Mouse (Mus musculus): Measurements from ENCODE around the gene Agps. TPM values are rescaled to one million over a fixed set of nuclear protein-coding genes. Genes with fewer than 3 reads are reported as not detected.
"Not testable (repeated sequence)": the region's sequence is repeated elsewhere in the genome, so short reads cannot be mapped to it uniquely, and the experiment has no call there.

Agps gene
- total RNA-seq, 2 experiments from 2014 or later: 28.4 to 34.1 TPM

DNA sequence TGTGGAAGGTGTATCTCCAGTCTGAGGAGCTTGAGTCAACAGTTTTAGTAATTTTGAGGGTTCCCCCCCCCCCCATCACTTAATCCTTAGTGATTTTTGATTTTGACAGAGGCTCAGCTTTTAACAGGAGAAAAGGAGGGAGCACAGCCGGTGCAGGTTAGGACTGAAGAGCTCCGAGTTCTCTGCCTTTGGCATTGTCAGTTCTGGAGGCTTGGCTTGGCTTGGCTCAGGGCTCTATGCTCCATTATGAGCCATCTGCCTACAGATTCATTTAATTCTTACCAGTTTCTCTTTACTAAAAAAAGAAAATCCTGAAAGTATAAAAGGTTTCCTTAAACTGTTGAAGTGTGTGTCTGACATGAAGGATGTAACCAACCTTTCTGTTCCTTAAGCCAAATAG lies 97.2 kb downstream of the Agps start:
- no peak for DNase-seq (ENCODE audit: low spot score in 2 of 2)

DNA sequence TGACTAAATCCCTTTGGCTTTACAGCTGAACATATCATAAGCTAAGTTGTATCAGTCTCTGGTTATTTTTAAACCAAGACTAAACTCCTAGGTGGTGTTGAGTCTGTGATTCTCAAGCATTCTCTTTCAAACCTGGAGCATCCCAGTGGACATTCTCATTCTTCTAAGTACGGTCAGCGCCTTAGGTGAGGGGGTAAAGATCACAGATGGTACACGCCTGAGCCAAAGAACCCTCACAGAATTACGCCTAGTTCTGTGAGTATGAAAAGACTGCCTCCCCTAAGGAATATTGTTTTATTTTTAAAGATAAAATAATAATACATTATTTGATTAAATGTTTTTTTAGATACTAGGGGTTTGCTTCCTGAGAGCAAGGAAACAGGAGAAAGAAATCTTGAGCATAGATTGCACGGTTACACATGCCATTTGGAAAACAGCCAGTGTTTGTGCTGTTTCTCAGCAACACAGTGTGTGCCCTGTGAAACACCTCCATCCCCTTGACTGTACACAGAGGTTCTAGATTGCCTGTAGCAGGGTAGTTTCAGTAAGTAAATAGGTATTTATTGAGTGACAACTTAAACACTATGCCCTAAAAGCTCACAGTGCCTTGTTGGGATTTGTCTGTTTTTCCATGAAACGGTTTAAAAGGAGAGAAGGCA lies 97.9 kb downstream of the Agps start:
- no peak for DNase-seq (ENCODE audit: low spot score in 2 of 2)

DNA sequence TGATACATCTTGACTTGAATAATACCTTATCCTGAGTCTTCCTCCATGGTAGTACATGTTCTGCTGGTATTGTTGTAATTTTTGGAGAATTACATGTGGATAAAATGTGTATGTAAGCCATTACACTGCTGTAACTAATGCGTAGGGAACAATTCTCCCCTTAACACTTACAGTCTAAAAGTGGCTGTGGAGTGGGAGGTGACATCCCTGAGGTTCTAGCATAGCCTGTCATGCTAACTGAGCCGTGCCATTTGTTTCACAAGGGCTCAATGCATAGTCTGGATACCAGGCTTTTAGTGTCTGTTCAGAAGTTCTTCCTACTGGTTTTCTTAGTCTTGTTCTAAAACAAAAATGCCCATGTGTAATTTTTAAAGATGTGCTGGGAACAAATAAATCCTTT lies 99.0 kb downstream of the Agps start:
- no peak for DNase-seq (ENCODE audit: low spot score in 2 of 2)

DNA sequence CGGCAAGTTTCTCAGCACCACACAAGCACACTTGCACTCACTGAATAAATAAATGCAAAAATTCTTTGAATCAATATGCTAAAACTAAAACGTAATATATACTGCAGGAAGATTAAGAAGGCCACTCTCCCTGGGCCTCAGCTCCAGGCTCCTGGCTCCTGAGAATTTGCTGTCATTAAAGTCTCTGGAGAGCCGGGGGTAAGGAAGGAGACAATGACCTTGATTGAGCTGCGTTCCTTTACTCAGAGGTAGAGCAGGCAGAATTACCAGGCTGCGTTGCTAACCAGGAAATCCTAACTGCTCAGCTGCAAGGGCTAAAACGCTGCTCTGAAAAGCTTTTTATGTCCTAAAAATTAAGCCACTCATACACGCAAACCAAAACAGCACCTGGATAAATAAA lies 101.6 kb downstream of the Agps start:
- DNase-seq (ENCODE audit: low spot score in 2 of 2): no peak

DNA sequence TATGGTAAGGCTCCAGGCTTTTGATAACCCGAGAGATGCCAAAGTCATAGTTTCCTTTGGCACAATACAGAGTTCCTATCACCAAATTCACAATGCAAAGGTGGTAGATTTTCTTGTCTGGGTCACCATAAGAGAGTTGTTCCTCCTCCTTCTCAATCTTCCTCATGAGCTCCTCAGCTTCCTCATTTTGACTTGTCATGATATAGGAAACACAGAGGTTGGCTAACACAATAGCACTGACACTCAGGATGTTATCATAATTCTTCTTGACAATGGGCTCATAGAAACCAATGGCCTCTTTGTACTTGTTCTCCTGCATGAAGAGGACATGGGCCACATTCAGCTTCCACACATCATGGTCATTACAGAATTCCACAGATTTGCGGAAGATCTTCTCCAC lies 104.7 kb downstream of the Agps start:
- not testable (repeated sequence) for DNase-seq (ENCODE audit: low spot score in 2 of 2)

GRCm38 (mm10) chr2:75937520-75938116 lies 105.6 kb downstream of the Agps start:
- DNase-seq (ENCODE audit: low spot score in 2 of 2): not testable (repeated sequence)

DNA sequence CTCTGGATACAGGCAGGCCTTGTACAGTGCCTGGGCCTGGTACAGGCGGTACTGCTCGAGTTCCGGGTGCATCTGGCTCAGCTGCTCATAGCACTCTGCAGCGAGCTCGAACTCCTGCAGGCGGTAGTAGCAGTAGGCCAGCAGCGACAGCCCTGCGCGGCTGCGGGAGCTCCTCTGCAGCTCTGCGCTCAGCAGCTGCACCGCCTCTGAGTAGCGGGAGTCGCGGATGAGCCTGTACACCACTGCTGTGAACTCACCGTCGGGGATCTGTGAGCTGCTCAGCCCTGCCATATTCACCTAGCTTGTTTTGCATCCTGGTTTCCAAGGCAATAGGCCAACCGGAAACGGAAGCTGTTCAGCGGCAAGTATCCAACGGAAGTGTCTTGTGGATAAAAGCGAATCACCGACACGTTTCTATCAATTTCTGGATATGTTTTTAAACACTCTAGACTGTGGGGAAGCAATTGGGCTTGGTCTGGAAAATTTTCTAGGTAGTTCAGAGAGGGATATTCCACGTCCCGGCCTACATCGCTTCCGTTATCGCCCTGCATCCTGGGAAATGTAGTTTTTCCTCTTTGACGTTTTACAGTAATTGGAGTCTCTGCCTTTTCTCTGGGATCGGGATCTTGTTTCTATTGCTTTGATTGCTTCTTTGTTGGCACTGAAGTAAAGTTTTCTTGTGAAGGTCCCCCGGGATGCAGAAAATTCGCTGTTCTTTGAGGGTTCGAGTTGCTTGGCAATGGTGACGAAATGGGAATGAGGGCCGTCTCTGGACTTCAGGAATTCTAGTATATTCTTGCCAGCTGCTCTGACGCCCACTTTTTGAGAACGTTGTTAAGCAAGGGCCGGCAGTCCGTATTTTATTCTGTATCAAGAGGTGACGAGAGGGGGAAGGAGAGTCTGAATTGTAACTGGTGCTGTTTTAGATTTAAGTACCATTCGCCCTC lies 106.4 kb downstream of the Agps start, which contains the start of gene Ttc30b:
TSS of gene Ttc30b (minus strand) at position 469 of the 947 bp plus-strand sequence.
- peak; percentile 68 to 73 for DNase-seq (ENCODE audit: low spot score in 2 of 2)

DNA sequence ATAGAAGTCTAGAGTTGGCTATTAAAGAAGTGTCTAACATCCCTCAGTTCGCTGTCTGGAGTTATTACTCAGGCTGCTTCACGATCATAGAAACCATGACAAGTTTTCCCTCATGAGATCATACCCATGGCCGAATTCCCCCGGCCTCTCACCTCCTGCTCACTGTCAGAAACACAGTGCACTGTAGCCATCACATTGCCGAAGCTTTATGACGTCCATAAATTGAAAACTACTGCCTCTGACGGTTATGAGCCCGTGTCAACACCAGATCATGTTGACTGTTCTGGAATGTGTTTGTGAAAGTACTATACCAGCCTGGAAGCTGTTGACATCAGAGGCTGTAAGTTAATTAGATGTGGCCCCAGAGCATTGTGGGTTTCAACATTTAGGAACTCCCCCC lies 118.7 kb downstream of the Agps start:
- no peak for DNase-seq (ENCODE audit: low spot score in 2 of 2)

GRCm38 (mm10) chr2:75953320-75953719 lies 121.3 kb downstream of the Agps start:
- DNase-seq (ENCODE audit: low spot score in 2 of 2): no peak

- no peak for DNase-seq (ENCODE audit: low spot score in 2 of 2)
These were observed 123.7 kb downstream of the Agps start for GRCm38 (mm10) chr2:75955709-75956108.

GRCm38 (mm10) chr2:75959183-75959849 lies 127.3 kb downstream of the Agps start:
- DNase-seq (ENCODE audit: low spot score in 2 of 2): peak in 1 of 2 experiments; percentile 36

- no peak for DNase-seq (ENCODE audit: low spot score in 2 of 2)
These were observed 127.9 kb downstream of the Agps start for GRCm38 (mm10) chr2:75959850-75960365.

GRCm38 (mm10) chr2:75960366-75961330 lies 128.7 kb downstream of the Agps start:
- DNase-seq (ENCODE audit: low spot score in 2 of 2): peak; percentile 37 to 60

DNA sequence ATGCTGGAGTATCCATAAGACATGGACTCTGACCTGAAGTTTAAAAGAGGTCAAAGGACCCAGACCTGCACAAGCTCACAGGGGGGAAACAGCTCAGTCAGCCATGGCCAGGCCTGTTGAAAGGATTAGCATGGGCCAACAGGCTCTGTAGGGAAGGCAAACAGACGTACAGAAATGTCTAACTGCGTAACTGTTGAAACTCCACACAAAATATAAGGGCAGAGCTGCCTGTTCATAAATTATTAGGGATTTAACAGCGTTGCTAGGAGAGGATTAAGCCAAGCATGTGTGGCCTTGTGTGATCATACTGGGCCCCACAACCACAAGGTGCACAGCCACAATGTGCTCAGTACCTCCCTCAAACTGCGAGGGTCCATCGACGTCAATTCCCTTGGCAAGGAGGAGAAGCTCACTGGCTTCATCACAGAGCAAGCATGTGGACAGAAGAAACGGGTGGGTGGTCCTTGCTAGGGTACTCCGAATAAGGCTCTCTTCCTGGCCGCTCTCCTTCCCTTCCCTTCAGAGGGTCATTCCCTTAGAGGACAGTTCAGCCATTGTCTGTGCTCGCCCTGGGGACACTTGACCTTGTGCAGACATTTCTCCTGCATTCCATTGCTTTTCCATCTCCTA lies 131.3 kb downstream of the Agps start:
- no peak for DNase-seq (ENCODE audit: low spot score in 2 of 2)

DNA sequence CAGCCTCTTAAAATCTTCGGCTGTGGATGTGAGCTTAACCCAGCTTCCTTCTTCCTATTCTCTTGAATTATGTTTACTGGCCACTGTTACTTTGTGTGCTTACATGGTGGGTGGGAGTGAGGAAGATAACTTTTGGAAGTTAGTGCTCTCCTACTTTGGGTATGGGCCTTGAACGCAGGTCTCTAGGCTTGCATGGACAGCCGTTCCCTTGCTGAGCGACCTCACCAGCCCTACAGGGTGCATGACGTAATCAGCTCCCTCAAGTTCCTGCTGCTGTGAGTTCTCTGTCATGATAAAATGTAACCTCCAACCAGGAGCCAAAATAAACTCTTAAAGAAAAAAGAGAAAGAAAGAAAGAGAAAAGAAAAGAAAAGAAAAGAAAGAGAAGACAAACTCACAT lies 132.1 kb downstream of the Agps start:
- DNase-seq (ENCODE audit: low spot score in 2 of 2): no peak

- peak; percentile 65 to 70 for DNase-seq (ENCODE audit: low spot score in 2 of 2)
These were observed 132.5 kb downstream of the Agps start for GRCm38 (mm10) chr2:75964512-75964911.

DNA sequence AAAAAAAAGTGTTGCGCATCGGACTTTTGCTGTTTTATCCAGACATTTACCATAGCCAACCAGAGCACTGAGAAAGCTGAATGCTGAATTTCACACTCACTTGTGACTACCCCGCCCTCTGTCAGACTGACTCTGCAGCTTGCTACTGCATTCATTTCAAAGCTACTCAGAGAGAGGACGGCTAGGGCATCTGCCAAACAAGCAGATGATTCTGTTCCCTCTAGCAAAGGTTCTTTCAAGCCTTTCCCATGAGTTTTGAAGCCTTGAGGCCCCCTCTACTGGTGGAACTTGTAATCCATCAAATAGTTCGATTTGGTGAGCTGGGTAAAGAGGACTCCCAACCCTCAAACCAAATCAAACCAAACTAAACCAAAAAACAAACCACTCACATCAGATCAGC lies 133.0 kb downstream of the Agps start:
- peak; percentile 34 to 43 for DNase-seq (ENCODE audit: low spot score in 2 of 2)

GRCm38 (mm10) chr2:75974131-75974530 lies 142.2 kb downstream of the Agps start:
- DNase-seq (ENCODE audit: low spot score in 2 of 2): no peak

GRCm38 (mm10) chr2:75976070-75976469 lies 144.1 kb downstream of the Agps start:
- not testable (repeated sequence) for DNase-seq (ENCODE audit: low spot score in 2 of 2)

All from adrenal gland, adult 18-20 months (tissue).